Mouse (Mus musculus) limb, embryonic 10.5 days (tissue): Measurements from ENCODE around the gene Btbd16. TPM values are rescaled to one million over a fixed set of nuclear protein-coding genes. Genes with fewer than 3 reads are reported as not detected.

Source experiments
- DNase-seq: peaks from one replicate; pipeline ENCODE4 v3.0.0-alpha.2; 2017; ENCODE audit warnings: low spot score
- H3K27ac ChIP-seq: fragments of 300-500 bp; sonication (generic); 2 replicates; pipeline ENCODE4 v1.5.1; 2016; ENCODE audit warnings: mild to moderate bottlenecking
- H3K27me3 ChIP-seq: fragments of 300-500 bp; sonication (generic); 2 replicates; pipeline ENCODE4 v1.6.1; 2016; ENCODE audit warnings: low read depth, mild to moderate bottlenecking; ENCODE audit not compliant: poor library complexity, severe bottlenecking
- H3K36me3 ChIP-seq: fragments of 300-500 bp; sonication (generic); 2 replicates; pipeline ENCODE4 v1.6.1; 2016; ENCODE audit warnings: mild to moderate bottlenecking, moderate library complexity
- H3K4me1 ChIP-seq: fragments of 300-500 bp; sonication (generic); 2 replicates; pipeline ENCODE4 v1.6.1; 2016
- H3K4me3 ChIP-seq: fragments of 300-500 bp; sonication (generic); 2 replicates; pipeline ENCODE4 v1.5.1; 2016; ENCODE audit warnings: mild to moderate bottlenecking, moderate library complexity
- H3K9me3 ChIP-seq: fragments of 300-500 bp; sonication (generic); replicated peaks from 2 replicates; pipeline ENCODE4 v1.6.1; 2016; ENCODE audit warnings: mild to moderate bottlenecking
- WGBS: fragments of 180-500 bp; shearing (Covaris S2); methylation state at CpG from one replicate; pipeline ENCODE4 v1.1.7; 2016; 5-methylcytosine and 5-hydroxymethylcytosine counted together
- polyA plus RNA-seq: library from polyadenylated mRNA; unstranded; fragments of >200 nt; fragmentation: Nextera tagmentation; extraction: Ambion mirVana; gene quantifications from 2 replicates; pipeline ENCODE4 v1.2.1, GENCODE M21; 2016

Gene Btbd16
- polyA plus RNA-seq, 1 experiment from 2014 or later = not detected

- no peak overlapping the region for H3K4me3 ChIP-seq
- H3K27me3 ChIP-seq = peaks cover 24% of the 10 kb centered on the region
- H3K9me3 ChIP-seq = no peaks in the 10 kb centered on the region
- DNase-seq = peak; percentile 100
- no peak overlapping the region for H3K27ac ChIP-seq
- H3K4me1 ChIP-seq = peaks cover 28% of the 10 kb centered on the region
- WGBS = 24% methylated on average over 21 of the region's 21 CpGs
- no peaks in the 10 kb centered on the region for H3K36me3 ChIP-seq
Measured at GRCm38 (mm10) chr7:130834299-130834698, 60.4 kb downstream of the Btbd16 start.

GRCm38 (mm10) chr7:130834958-130835861 is 61.3 kb downstream of the Btbd16 start:
- Histone ChIP-seq H3K27ac (no peak overlapping the region), H3K4me1 (peaks cover 28% of the 10 kb centered on the region), H3K36me3 (no peaks in the 10 kb centered on the region), H3K27me3 (peaks cover 24% of the 10 kb centered on the region), H3K4me3 (no peak overlapping the region), H3K9me3 (no peaks in the 10 kb centered on the region)
- DNase-seq = peak; percentile 41
- 27% methylated on average over 18 of the region's 18 CpGs for WGBS

GRCm38 (mm10) chr7:130836066-130836465 is 62.2 kb downstream of the Btbd16 start:
- 77% methylated on average over 9 of the region's 9 CpGs for WGBS
- Histone ChIP-seq H3K4me3 (no peak overlapping the region), H3K9me3 (no peaks in the 10 kb centered on the region), H3K27me3 (peaks cover 24% of the 10 kb centered on the region), H3K27ac (no peak overlapping the region), H3K4me1 (peaks cover 28% of the 10 kb centered on the region), H3K36me3 (no peaks in the 10 kb centered on the region)
- DNase-seq = no peak

- H3K4me3 ChIP-seq = no peak overlapping the region
- peaks cover 23% of the 10 kb centered on the region for H3K27me3 ChIP-seq
- H3K27ac ChIP-seq = no peak overlapping the region; the same call in 1 of the 2 replicates
- WGBS = 57% methylated on average over 12 of the region's 12 CpGs
- no peaks in the 10 kb centered on the region for H3K36me3 ChIP-seq
- no peak for DNase-seq
- peaks cover 28% of the 10 kb centered on the region for H3K4me1 ChIP-seq
- no peaks in the 10 kb centered on the region for H3K9me3 ChIP-seq
Measured at GRCm38 (mm10) chr7:130837941-130838657, 64.2 kb downstream of the Btbd16 start.

GRCm38 (mm10) chr7:130838658-130839025 is 64.8 kb downstream of the Btbd16 start:
- H3K4me1 ChIP-seq = peaks cover 28% of the 10 kb centered on the region
- DNase-seq = no peak
- no peaks in the 10 kb centered on the region for H3K9me3 ChIP-seq
- H3K27me3 ChIP-seq = peaks cover 18% of the 10 kb centered on the region
- no peak overlapping the region for H3K4me3 ChIP-seq
- no peaks in the 10 kb centered on the region for H3K36me3 ChIP-seq
- WGBS = 93% methylated on average over 3 of the region's 3 CpGs
- H3K27ac ChIP-seq = no peak overlapping the region

- no peak for DNase-seq
- peaks cover 9% of the 10 kb centered on the region; the same call in 1 of the 2 replicates for H3K27me3 ChIP-seq
- H3K4me1 ChIP-seq = peaks cover 28% of the 10 kb centered on the region
- no peak overlapping the region for H3K27ac ChIP-seq
- H3K36me3 ChIP-seq = no peaks in the 10 kb centered on the region
- no peak overlapping the region for H3K4me3 ChIP-seq
- H3K9me3 ChIP-seq = no peaks in the 10 kb centered on the region
- WGBS = 93% methylated on average over 12 of the region's 12 CpGs
Measured at GRCm38 (mm10) chr7:130839380-130840100, 65.7 kb downstream of the Btbd16 start.

GRCm38 (mm10) chr7:130847164-130847718 is 73.4 kb downstream of the Btbd16 start:
- no peaks in the 10 kb centered on the region for H3K27me3 ChIP-seq
- no peak for DNase-seq
- H3K36me3 ChIP-seq = no peaks in the 10 kb centered on the region
- no peak overlapping the region for H3K4me3 ChIP-seq
- no peaks in the 10 kb centered on the region for H3K9me3 ChIP-seq
- WGBS = 86% methylated on average over 17 of the region's 17 CpGs
- H3K27ac ChIP-seq = no peak overlapping the region
- H3K4me1 ChIP-seq = no peaks in the 10 kb centered on the region

GRCm38 (mm10) chr7:130854684-130855292 is 80.9 kb downstream of the Btbd16 start:
- H3K27ac ChIP-seq = no peak overlapping the region
- no peaks in the 10 kb centered on the region for H3K4me1 ChIP-seq
- no peaks in the 10 kb centered on the region for H3K36me3 ChIP-seq
- 87% methylated on average over 4 of the region's 4 CpGs for WGBS
- no peak for DNase-seq
- H3K27me3 ChIP-seq = no peaks in the 10 kb centered on the region
- no peak overlapping the region for H3K4me3 ChIP-seq
- no peaks in the 10 kb centered on the region for H3K9me3 ChIP-seq

GRCm38 (mm10) chr7:130855681-130856080 is 81.8 kb downstream of the Btbd16 start:
- no peak for DNase-seq
- no peaks in the 10 kb centered on the region for H3K9me3 ChIP-seq
- H3K4me1 ChIP-seq = peaks cover 3% of the 10 kb centered on the region; the same call in 1 of the 2 replicates
- WGBS = 44% methylated on average over 3 of the region's 3 CpGs
- H3K27ac ChIP-seq = no peak overlapping the region
- no peaks in the 10 kb centered on the region for H3K36me3 ChIP-seq
- no peaks in the 10 kb centered on the region for H3K27me3 ChIP-seq
- H3K4me3 ChIP-seq = no peak overlapping the region

GRCm38 (mm10) chr7:130857973-130858372 is 84.1 kb downstream of the Btbd16 start:
- Histone ChIP-seq H3K27ac (no peak overlapping the region), H3K27me3 (no peaks in the 10 kb centered on the region), H3K4me1 (peaks cover 17% of the 10 kb centered on the region; the same call in 1 of the 2 replicates), H3K9me3 (no peaks in the 10 kb centered on the region), H3K4me3 (no peak overlapping the region), H3K36me3 (no peaks in the 10 kb centered on the region)
- no peak for DNase-seq
- WGBS = 82% methylated on average over 6 of the region's 6 CpGs

- Histone ChIP-seq H3K36me3 (no peaks in the 10 kb centered on the region), H3K4me3 (no peak overlapping the region), H3K9me3 (no peaks in the 10 kb centered on the region), H3K4me1 (peaks cover 17% of the 10 kb centered on the region; the same call in 1 of the 2 replicates), H3K27me3 (peaks cover 4% of the 10 kb centered on the region; the same call in 1 of the 2 replicates), H3K27ac (no peak overlapping the region)
- WGBS = 33% methylated on average over 4 of the region's 5 CpGs
- DNase-seq = no peak
Measured at GRCm38 (mm10) chr7:130859926-130860325, 86.1 kb downstream of the Btbd16 start.

- no peak for DNase-seq
- H3K27ac ChIP-seq = peak overlapping the region; percentile 12; the same call in 1 of the 2 replicates
- peaks cover 17% of the 10 kb centered on the region; the same call in 1 of the 2 replicates for H3K4me1 ChIP-seq
Measured at GRCm38 (mm10) chr7:130860721-130861142, 86.9 kb downstream of the Btbd16 start.

More at GRCm38 (mm10) chr7:130860721-130861142, 86.9 kb downstream of the Btbd16 start:
- WGBS = 69% methylated on average over 11 of the region's 11 CpGs
- no peaks in the 10 kb centered on the region for H3K36me3 ChIP-seq
- no peak overlapping the region for H3K4me3 ChIP-seq
- H3K27me3 ChIP-seq = peaks cover 4% of the 10 kb centered on the region; the same call in 1 of the 2 replicates
- H3K9me3 ChIP-seq = no peaks in the 10 kb centered on the region
